Mouse (Mus musculus) cerebellum, adult 2 months (tissue): Measurements from ENCODE around the gene Spag7. TPM values are rescaled to one million over a fixed set of nuclear protein-coding genes. Genes with fewer than 3 reads are reported as not detected.
A peak's percentile ranks its signal among the peaks of the same experiment; 100 is the strongest.

Experiments used
- DNase-seq, 2 experiments: peaks; one replicate each; pipeline ENCODE4 v3.0.0; 2021
- H3K27ac ChIP-seq: fragments of 200-500 bp; 2 replicates; pipeline ENCODE4 v1.5.1; 2012; ENCODE audit warnings: low read length, control low read depth, inconsistent platforms; ENCODE audit not compliant: insufficient read depth
- H3K27me3 ChIP-seq: fragments of 200-500 bp; 2 replicates; pipeline ENCODE4 v1.6.1; 2012; ENCODE audit warnings: inconsistent platforms, mild to moderate bottlenecking, low read length, moderate library complexity; ENCODE audit not compliant: control insufficient read depth, insufficient read depth
- H3K4me1 ChIP-seq: fragments of 200-500 bp; 2 replicates; pipeline ENCODE4 v1.6.1; 2011; ENCODE audit warnings: low read length; ENCODE audit not compliant: control insufficient read depth, insufficient read depth
- H3K4me3 ChIP-seq: fragments of 200-500 bp; replicated peaks from 2 replicates; pipeline ENCODE3; 2011; ENCODE audit warnings: mild to moderate bottlenecking, low read depth, low read length, control low read depth; ENCODE audit not compliant: insufficient read depth
- CTCF ChIP-seq: fragments of 200-500 bp; IDR thresholded peaks from 2 replicates; pipeline ENCODE4 v1.5.1; 2011; ENCODE audit warnings: low read depth, mild to moderate bottlenecking, control low read depth, low read length, moderate library complexity, borderline replicate concordance; ENCODE audit not compliant: insufficient read depth
- POLR2A ChIP-seq: fragments of 200-500 bp; IDR thresholded peaks from 2 replicates; pipeline ENCODE4 v1.6.1; 2011; ENCODE audit warnings: low read length, control low read depth, borderline replicate concordance; ENCODE audit not compliant: insufficient read depth
- WGBS: fragments of 180-500 bp; shearing (Covaris S2); methylation state at CpG from one replicate; pipeline ENCODE4 v1.1.7; 2018; 5-methylcytosine and 5-hydroxymethylcytosine counted together
- polyA plus RNA-seq: library from polyadenylated mRNA; depleted of rRNA; stranded (reverse); fragments of >200 nt; gene quantifications from 2 replicates; pipeline ENCODE4 v1.2.3, GENCODE M21; 2012

The Spag7 gene
- polyA plus RNA-seq, 1 experiment, result 93.2 TPM

DNA sequence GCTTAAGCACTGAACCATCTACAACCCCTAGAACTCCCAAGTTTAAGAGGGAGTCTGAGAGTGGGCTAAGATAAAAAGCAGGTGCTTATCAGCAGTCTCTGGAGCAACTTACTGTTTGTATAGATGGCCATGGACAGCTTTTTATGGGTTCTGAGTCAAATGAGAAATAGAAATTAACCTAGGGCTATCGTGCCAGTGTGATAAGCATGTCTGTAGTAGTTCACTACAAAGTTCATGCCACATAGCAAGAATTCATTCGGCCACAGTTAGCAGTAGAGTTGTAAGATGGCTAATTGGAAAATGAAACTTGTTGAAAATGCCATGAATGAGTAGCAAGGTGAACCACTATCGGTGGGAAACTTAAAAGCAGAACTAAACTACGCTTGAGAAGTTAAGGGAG lies 20.7 kb downstream of the Spag7 start:
- Histone ChIP-seq H3K4me3 (no peak overlapping the region), H3K27ac (no peak overlapping the region), H3K27me3 (no peaks in the 10 kb centered on the region), H3K4me1 (peaks cover 18% of the 10 kb centered on the region)
- WGBS, result 78% methylated on average over 4 of the region's 4 CpGs
- no peak for TF ChIP-seq CTCF
- TF ChIP-seq POLR2A, result no peak
- no peak for DNase-seq

DNA sequence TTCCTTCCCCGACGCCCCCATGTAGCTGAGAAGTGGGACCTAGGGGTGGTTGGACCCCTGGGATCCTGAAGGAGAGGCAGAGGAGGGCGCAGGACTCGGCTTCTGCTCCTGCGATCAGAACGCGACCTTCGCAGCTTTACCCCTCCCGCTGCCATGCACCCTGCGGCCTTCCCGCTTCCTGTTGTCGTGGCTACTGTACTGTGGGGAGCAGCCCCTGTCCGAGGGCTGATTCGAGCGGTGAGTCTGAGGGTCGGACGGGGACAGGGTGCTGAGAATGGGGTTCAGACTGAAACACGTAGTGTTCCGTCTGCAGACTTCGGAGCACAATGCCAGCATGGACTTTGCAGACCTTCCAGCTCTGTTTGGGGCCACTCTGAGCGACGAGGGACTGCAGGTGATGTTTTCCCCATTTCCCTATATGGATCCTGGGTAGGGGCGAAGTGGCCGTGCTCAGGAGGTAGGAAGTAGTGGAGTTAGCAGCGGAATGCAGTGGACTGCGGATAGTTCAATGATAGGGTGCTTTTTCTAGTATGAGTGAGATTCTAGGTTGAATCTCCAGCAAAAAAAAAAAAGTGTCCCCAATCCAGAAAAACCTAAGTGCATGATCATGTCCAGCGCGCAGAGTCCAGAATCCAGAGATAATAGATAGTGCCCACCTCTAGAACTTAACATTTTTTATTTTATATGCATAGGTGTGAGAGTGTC lies 21.3 kb downstream of the Spag7 start:
- H3K4me3 ChIP-seq, result peak overlapping the region; percentile 97
- peak overlapping the region; percentile 96 for H3K27ac ChIP-seq
- H3K4me1 ChIP-seq, result peaks cover 18% of the 10 kb centered on the region
- DNase-seq, result peak; percentile 42 to 53
- WGBS, result 4% methylated on average over 28 of the region's 28 CpGs
- TF ChIP-seq CTCF (no peak), POLR2A (no peak)
- no peaks in the 10 kb centered on the region for H3K27me3 ChIP-seq

DNA sequence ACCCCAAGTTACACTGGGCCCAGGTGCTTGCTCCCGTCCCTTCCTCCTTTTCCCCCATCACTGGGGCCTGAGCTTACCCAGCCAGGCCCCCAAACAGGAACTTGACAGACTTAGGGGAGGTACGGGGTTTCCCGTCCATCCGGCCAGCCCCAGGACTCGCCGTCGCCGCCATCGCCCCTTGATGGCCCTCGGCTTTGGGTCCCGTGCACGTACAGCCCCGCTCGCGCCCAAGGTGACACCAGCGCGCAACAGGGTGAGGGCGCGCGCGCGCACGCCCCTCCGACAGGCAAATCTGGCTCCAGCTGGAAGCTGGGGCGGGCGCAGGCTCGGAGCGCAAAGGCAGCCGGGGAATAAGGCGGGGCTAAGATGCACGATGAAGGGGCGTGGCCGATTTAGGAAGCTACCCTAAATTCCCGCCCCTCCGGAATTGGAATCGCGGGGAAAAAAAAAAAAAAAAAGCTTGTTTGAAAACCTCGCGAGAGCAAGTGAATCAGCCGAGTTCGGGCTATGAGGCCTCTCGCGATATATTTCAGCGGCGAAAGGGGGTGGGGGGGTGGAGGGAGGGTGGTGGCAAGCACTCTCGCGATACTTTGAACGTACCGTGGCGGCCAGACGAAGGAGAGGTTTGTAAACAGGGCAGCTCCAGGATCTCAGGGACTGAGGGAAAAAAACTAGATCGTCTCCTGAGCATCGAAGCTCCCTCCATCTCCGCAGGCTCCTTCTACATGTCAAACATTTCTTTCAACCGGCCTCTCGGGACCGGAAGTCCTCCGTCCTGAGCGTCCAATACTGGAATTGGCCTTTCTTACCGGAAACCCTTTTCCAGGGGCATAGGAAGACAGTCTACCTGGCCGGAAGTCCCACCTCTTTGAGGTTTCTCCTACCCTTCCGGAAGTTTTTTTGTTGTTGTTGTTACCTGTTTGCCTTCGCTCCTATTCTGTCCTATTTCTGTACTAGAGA lies 22.2 kb downstream of the Spag7 start, which contains the start of the genes Rnf167 and Slc25a11:
Gene Rnf167, plus strand, starts transcription at position 545 of the 960 bp plus-strand sequence.
Gene Slc25a11, minus strand, starts transcription at position 789 of the 960 bp plus-strand sequence.
- peaks cover 15% of the 10 kb centered on the region for H3K4me1 ChIP-seq
- 1% methylated on average over 63 of the region's 63 CpGs for WGBS

DNA sequence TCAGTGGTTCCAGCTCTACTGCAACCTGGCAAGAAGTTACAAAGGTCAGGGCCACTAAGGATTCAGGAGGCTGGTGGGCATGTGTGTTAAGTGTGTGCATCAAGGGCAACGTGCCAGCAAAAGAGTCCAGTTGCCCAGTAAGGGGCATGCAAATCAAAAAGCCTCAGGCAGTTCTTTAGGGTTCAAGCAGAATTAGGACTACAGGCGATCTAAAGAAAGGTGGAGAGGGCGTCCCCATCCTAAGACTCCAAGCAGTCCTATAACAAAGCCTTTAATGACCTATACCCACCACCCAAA lies 23.0 kb downstream of the Spag7 start:
- Histone ChIP-seq H3K27me3 (no peaks in the 10 kb centered on the region), H3K4me1 (peaks cover 15% of the 10 kb centered on the region), H3K27ac (peak overlapping the region; percentile 88), H3K4me3 (peak overlapping the region; percentile 68)
- TF ChIP-seq POLR2A, result no peak
- no peak for TF ChIP-seq CTCF
- 6% methylated on average over 3 of the region's 3 CpGs for WGBS
- peak in 1 of 2 experiments; percentile 50 for DNase-seq

More for the DNA sequence above, 22.2 kb downstream of the Spag7 start, which contains the start of the genes Rnf167 and Slc25a11:
- no peaks in the 10 kb centered on the region for H3K27me3 ChIP-seq
- H3K27ac ChIP-seq, result peak within 1 kb of the TSS; percentile 96
- H3K4me3 ChIP-seq, result peak within 1 kb of the TSS; percentile 97
- peak; percentile 78 for TF ChIP-seq POLR2A
- no peak for TF ChIP-seq CTCF
- DNase-seq, result peak; percentile 96 to 98

DNA sequence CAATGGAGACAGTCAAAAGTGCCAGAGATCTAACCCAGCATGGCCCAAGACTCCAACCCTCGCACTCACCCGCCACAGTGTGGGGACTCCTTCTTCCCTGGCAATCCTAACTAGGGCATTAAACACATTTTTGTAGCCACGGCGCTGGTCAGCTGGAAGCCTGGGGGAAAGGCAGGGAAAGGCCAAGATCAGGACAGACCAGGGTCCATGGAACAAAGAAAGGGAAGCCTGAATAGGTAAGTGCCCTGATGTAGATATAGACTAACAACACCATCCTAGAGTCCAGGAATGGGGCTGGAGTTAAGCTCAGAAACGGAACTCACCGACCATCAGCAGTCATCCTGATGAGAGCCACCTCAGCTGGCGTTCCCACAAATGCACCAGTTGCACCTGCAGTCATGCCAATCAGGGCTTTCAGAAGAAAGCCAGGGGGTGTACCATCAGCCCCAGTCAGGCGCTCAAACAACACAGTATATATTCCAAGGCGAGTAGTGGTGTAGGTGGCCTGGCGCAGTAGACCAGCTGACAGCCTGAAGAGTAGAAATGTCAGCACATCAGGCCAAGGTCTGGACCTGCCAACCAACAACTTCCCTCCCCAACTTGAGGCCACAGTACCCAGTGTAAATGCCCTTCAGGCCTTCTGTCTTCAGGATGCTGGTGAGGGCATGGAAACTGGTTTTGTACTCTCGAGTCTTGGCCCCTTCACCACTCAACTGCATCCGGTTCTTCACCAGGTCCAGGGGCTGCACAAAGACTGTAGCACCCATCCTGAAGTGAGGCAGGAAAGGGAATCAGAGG lies 23.6 kb downstream of the Spag7 start:
- 0 out of 2 replicates have a peak overlapping the region, but pooled peaks have one; percentile 88 for H3K27ac ChIP-seq
- 75% methylated on average over 12 of the region's 12 CpGs for WGBS
- peaks cover 15% of the 10 kb centered on the region for H3K4me1 ChIP-seq
- H3K27me3 ChIP-seq, result no peaks in the 10 kb centered on the region
- DNase-seq, result peak in 1 of 2 experiments; percentile 43
- TF ChIP-seq CTCF (no peak), POLR2A (no peak)
- H3K4me3 ChIP-seq, result peak overlapping the region; percentile 68

DNA sequence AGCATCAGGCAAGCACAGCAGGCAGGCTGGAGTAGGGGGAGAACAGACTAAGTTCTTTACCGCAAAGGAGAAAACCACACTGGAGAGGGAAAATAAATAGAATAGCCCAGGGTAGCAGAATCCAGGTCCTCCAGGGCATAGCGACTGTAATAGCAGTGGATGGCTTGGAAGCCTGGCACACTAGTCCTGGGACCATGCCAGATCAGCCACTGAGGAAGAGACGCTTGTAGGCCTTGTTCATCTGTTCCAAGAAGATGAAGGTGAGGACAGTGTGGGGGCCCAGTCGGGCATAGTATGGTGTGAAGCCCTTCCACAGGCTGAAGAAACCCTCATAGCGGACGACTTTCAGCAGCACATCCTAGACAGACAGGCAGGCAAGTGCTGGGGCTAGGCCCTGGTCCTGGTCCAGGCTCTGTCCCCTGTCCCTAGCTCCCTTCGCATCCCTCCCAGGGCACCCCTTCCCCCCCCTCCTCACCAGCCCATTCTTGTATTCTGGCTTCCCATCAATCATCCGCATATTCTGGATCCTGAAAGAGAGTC lies 24.6 kb downstream of the Spag7 start:
- whole genome bisulfite sequencing, result 62% methylated on average over 8 of the region's 8 CpGs
- no peak for TF ChIP-seq CTCF
- TF ChIP-seq POLR2A, result no peak
- H3K27me3 ChIP-seq, result no peaks in the 10 kb centered on the region
- peaks cover 15% of the 10 kb centered on the region for H3K4me1 ChIP-seq
- peak in 1 of 2 experiments; percentile 30 for DNase-seq
- no peak overlapping the region for H3K27ac ChIP-seq
- H3K4me3 ChIP-seq, result no peak overlapping the region

DNA sequence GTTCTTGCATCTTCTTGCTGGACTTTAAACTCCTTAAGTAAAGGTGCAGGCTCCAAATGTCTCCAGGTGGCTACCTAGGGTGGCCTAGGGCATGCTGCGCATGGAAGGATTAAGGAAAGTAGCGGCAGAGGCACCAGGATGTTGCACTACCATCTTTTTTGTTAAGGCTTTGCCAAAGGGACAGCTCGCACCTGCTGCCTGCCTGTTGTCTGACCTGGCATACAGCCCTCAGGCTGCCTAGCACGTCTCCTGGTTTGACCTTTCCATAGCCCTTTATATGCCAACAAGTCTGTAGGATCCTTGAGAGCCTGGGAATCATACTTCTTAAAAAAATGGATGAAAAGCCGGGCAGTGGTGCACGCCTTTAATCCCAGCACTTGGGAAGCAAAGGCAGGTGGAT lies 26.2 kb downstream of the Spag7 start:
- peak in 1 of 2 experiments; percentile 23 for DNase-seq
- TF ChIP-seq CTCF (no peak), POLR2A (no peak)
- WGBS, result 34% methylated on average over 6 of the region's 6 CpGs
- no peaks in the 10 kb centered on the region for H3K27me3 ChIP-seq
- peaks cover 11% of the 10 kb centered on the region for H3K4me1 ChIP-seq
- no peak overlapping the region for H3K27ac ChIP-seq
- H3K4me3 ChIP-seq, result no peak overlapping the region
